ENCODE assay signal across 8 mouse cellular contexts in genomic region chr15:79441331-79442256, GRCm38 (mm10). TPM values are rescaled to one million over a fixed set of nuclear protein-coding genes. Genes with fewer than 3 reads are reported as not detected.
A peak's percentile ranks its signal among the peaks of the same experiment; 100 is the strongest.
DNase-seq lines count a peak whose midpoint lies in the region; ATAC-seq lines count a peak whose summit lies in the region.

No protein-coding gene starts in this region.

- H3K4me1 ChIP-seq in limb, embryonic 15.5 days: peaks cover 66% of the 10 kb centered on the region
- H3K4me1 ChIP-seq in midbrain, embryonic 16.5 days (ENCODE audit: control insufficient read depth, insufficient read depth, low read length): peaks cover 49% of the 10 kb centered on the region

- peak; percentile 63 for DNase-seq in 3134 (ENCODE audit: extremely low read depth, insufficient read length, low spot score)
- peak; percentile 93 for DNase-seq in adrenal gland, postnatal 10 days
- DNase-seq in embryo, embryonic 9.5 days (ENCODE audit: extremely low spot score): peak; percentile 84
- peak; percentile 90 to 92 for DNase-seq in heart, adult 18-20 months
- DNase-seq in kidney, adult 11 months: peak; percentile 64
- peak; percentile 45 to 57 for DNase-seq in spleen, postnatal 14 days (ENCODE audit: low spot score in 2 of 2)

- H3K36me3 ChIP-seq in limb, embryonic 15.5 days: peaks cover 14% of the 10 kb centered on the region
- H3K36me3 ChIP-seq in midbrain, embryonic 16.5 days (ENCODE audit: control insufficient read depth, insufficient read depth, low read length): 0 out of 2 replicates have a peak, but pooled peaks cover 3% of the 10 kb centered on the region

- H3K9me3 ChIP-seq in limb, embryonic 15.5 days: no peaks in the 10 kb centered on the region
- H3K9me3 ChIP-seq in midbrain, embryonic 16.5 days (replicated peaks; ENCODE audit: control insufficient read depth, low read length, poor library complexity, severe bottlenecking): no peaks in the 10 kb centered on the region

- H3K27ac ChIP-seq in limb, embryonic 15.5 days: peak overlapping the region; percentile 94
- H3K27ac ChIP-seq in midbrain, embryonic 16.5 days (ENCODE audit: low read length): peak overlapping the region; percentile 97

- H3K27me3 ChIP-seq in limb, embryonic 15.5 days: no peaks in the 10 kb centered on the region
- H3K27me3 ChIP-seq in midbrain, embryonic 16.5 days (ENCODE audit: control insufficient read depth, insufficient read depth, low read depth, low read length): no peaks in the 10 kb centered on the region

- peak overlapping the region; percentile 96 for H3K9ac ChIP-seq in limb, embryonic 15.5 days
- H3K9ac ChIP-seq in midbrain, embryonic 16.5 days (ENCODE audit: low read depth, low read length): peak overlapping the region; percentile 97

- H3K4me2 ChIP-seq in limb, embryonic 15.5 days: peak overlapping the region; percentile 65
- H3K4me2 ChIP-seq in midbrain, embryonic 16.5 days (ENCODE audit: low read length): peak overlapping the region; percentile 99

- ATAC-seq in limb, embryonic 15.5 days (ENCODE audit: insufficient number of reproducible peaks, low FRiP score, low TSS enrichment, low read depth): peak; percentile 52; the same call in 1 of the 2 replicates
- ATAC-seq in midbrain, embryonic 16.5 days: peak; percentile 67

- peak overlapping the region; percentile 92 for H3K4me3 ChIP-seq in limb, embryonic 15.5 days
- peak overlapping the region; percentile 66 for H3K4me3 ChIP-seq in midbrain, embryonic 16.5 days (ENCODE audit: low read depth, low read length)

- WGBS in limb, embryonic 15.5 days: under 1% methylated on average over 70 of the region's 107 CpGs
- under 1% methylated on average over 50 of the region's 107 CpGs for WGBS in midbrain, embryonic 16.5 days

RNA-seq across cellular contexts. Expression of gene Csnk1e, which starts 13.8 kb away (rescaled TPM):
- 10 to 100 TPM; 65.7 to 77.7 TPM for total RNA-seq in adrenal gland, postnatal 10 days (2021)
- total RNA-seq in heart, adult 18-20 months (2021): 10 to 100 TPM; 40.2 to 44.3 TPM
- polyA plus RNA-seq in limb, embryonic 15.5 days (2015; fragmentation: Nextera tagmentation; extraction: Ambion mirVana): 81.0 and 82.7 TPM in 2 replicates
- 193 and 218 TPM in 2 replicates for polyA plus RNA-seq in midbrain, embryonic 16.5 days (2015; fragmentation: Nextera tagmentation; extraction: Ambion mirVana)

RNA-seq across cellular contexts. Expression of gene Tmem184b, which starts 38.2 kb away (rescaled TPM):
- total RNA-seq in adrenal gland, postnatal 10 days (2021): 10 to 100 TPM; 51.4 to 56.6 TPM
- total RNA-seq in heart, adult 18-20 months (2021): 10 to 100 TPM; 34.8 to 36.7 TPM
- 87.5 and 99.8 TPM in 2 replicates for polyA plus RNA-seq in limb, embryonic 15.5 days (2015; fragmentation: Nextera tagmentation; extraction: Ambion mirVana)
- polyA plus RNA-seq in midbrain, embryonic 16.5 days (2015; fragmentation: Nextera tagmentation; extraction: Ambion mirVana): 42.5 and 43.2 TPM in 2 replicates

Comparison
In these comparisons a context has a peak if more than half of its experiments do, and no peak if none do; other contexts are left out.
1. Peak in every context shown above with its lines: DNase-seq, ATAC-seq, H3K4me3 ChIP-seq and H3K27ac ChIP-seq.